Mouse (Mus musculus): Measurements from ENCODE around the gene Gm10295.
A peak's percentile ranks its signal among the peaks of the same experiment; 100 is the strongest.

Gm10295 gene

GRCm38 (mm10) chr7:71355596-71355995, 4.3 kb upstream of the Gm10295 start:
- DNase-seq (ENCODE audit: extremely low spot score, low spot score) = no peak

GRCm38 (mm10) chr7:71348922-71349321, 2.4 kb downstream of the Gm10295 start:
- no peak for DNase-seq (ENCODE audit: extremely low spot score, low spot score)

- DNase-seq (ENCODE audit: extremely low spot score, low spot score) = no peak
Measured at GRCm38 (mm10) chr7:71324919-71325583, 26.2 kb downstream of the Gm10295 start.

GRCm38 (mm10) chr7:71313148-71313765, 38.0 kb downstream of the Gm10295 start:
- DNase-seq (ENCODE audit: extremely low spot score, low spot score) = no peak

- no peak for DNase-seq (ENCODE audit: extremely low spot score, low spot score)
Measured at GRCm38 (mm10) chr7:71312375-71312774, 38.9 kb downstream of the Gm10295 start.

DNA sequence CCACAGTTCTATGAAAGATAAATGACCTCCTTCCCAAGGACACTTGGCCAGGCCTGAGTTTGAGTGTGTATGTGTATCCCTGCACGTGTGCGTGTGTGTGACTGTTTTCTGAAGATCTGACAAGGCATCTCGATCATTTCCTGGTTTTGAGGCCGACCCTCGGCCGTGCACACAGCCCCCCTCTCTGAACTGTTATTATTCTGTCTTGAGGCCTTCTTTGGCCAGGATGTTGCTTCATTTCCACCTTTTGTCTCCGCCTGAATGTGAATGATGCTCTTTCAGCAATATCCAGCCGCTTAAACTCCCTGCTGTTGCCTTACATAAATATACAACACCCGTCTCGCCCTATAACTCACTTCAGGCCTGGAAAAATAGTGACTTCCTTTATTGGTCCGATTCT, 39.9 kb downstream of the Gm10295 start:
- DNase-seq (ENCODE audit: extremely low spot score, low spot score) = peak; percentile 19

- no peak for DNase-seq (ENCODE audit: extremely low spot score, low spot score)
Measured at GRCm38 (mm10) chr7:71308051-71308450, 43.2 kb downstream of the Gm10295 start.

DNA sequence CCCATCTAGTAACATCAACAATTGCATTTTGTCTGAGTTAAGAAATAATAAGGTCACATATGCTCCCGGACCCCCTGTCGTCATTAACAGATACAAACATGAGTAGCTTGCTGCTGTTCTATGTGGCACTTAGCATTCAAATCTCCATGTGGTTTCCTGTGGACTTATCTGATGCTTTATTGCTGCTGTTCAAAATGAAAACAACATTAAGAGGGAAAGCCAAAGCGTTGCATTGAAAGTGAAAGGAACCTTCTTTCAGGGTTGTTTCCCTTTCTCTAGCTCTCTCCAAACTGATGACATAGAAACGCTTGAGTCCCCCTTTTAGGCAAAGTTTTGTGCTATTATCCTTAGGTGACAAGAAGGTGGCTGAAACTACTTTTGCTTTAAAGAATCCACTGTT, 48.6 kb downstream of the Gm10295 start:
- DNase-seq (ENCODE audit: extremely low spot score, low spot score) = no peak

All from neural tube, embryonic 10.5 days (tissue).